Mouse (Mus musculus) C2C12 (cell line): ENCODE results near the gene Zfyve1. TPM values are rescaled to one million over a fixed set of nuclear protein-coding genes. Genes with fewer than 3 reads are reported as not detected.

Experiments
- H3K27me3 ChIP-seq: one replicate; pipeline ENCODE4 v1.6.1; 2011; ENCODE audit not compliant: control insufficient read depth, insufficient read depth, insufficient read length
- H3K36me3 ChIP-seq: one replicate; pipeline ENCODE4 v1.6.1; 2011; ENCODE audit not compliant: control insufficient read depth, insufficient read depth
- H3K4me3 ChIP-seq: one replicate; pipeline ENCODE4 v1.5.1; 2011; ENCODE audit warnings: mild to moderate bottlenecking, control low read depth; ENCODE audit not compliant: poor library complexity, insufficient read depth, severe bottlenecking
- H3K79me2 ChIP-seq: one replicate; pipeline ENCODE4 v1.6.1; 2011; ENCODE audit not compliant: control insufficient read depth, insufficient read depth
- H3K79me3 ChIP-seq: one replicate; pipeline ENCODE4 v1.6.1; 2011; ENCODE audit warnings: low read depth, control low read depth
- H3ac ChIP-seq: one replicate; pipeline ENCODE3; 2011; ENCODE audit warnings: low read depth; ENCODE audit not compliant: control insufficient read depth, insufficient read length
- CEBPB ChIP-seq: IDR thresholded peaks from one replicate; pipeline ENCODE4 v1.6.1; 2011; ENCODE audit warnings: low read depth, mild to moderate bottlenecking, control low read depth, moderate library complexity
- CTCF ChIP-seq: IDR thresholded peaks from one replicate; pipeline ENCODE4 v1.5.1; 2011; ENCODE audit not compliant: control insufficient read depth, insufficient read depth, insufficient read length
- FOSL1 ChIP-seq: IDR thresholded peaks from one replicate; pipeline ENCODE4 v1.8.0; 2011; ENCODE audit warnings: mild to moderate bottlenecking, low read length; ENCODE audit not compliant: poor library complexity, insufficient read depth, severe bottlenecking
- MAX ChIP-seq: IDR thresholded peaks from one replicate; pipeline ENCODE4 v1.6.1; 2011; ENCODE audit warnings: mild to moderate bottlenecking, control low read depth
- MYOD1 ChIP-seq: IDR thresholded peaks from one replicate; pipeline ENCODE4 v1.6.1; 2011; ENCODE audit warnings: low read depth; ENCODE audit not compliant: control insufficient read depth, insufficient read length
- MYOG ChIP-seq: IDR thresholded peaks from one replicate; pipeline ENCODE4 v1.6.1; 2011; ENCODE audit not compliant: control insufficient read depth, insufficient read length; ENCODE audit errors: extremely low read depth
- USF1 ChIP-seq: IDR thresholded peaks from one replicate; pipeline ENCODE4 v1.6.1; 2011; ENCODE audit warnings: low read depth, mild to moderate bottlenecking, control low read depth, moderate library complexity
- polyA plus RNA-seq: library from polyadenylated mRNA; unstranded; fragments of >200 nt; fragmentation: generic; extraction: Trizol; gene quantifications from one replicate; pipeline ENCODE4 v1.2.1, GENCODE M21; 2012; ENCODE audit warnings: missing spikeins

Gene Zfyve1
- polyA plus RNA-seq, 1 experiment = 8.6 TPM

- no peak for TF ChIP-seq MYOG
- Histone ChIP-seq H3K79me3 (no peaks in the 10 kb centered on the region), H3K27me3 (no peaks in the 10 kb centered on the region), H3K36me3 (peaks cover 18% of the 10 kb centered on the region), H3ac (no peak overlapping the region), H3K79me2 (no peaks in the 10 kb centered on the region), H3K4me3 (no peak overlapping the region)
These were observed 61.6 kb downstream of the Zfyve1 start for GRCm38 (mm10) chr12:83535428-83535827.

GRCm38 (mm10) chr12:83534190-83534589 lies 62.8 kb downstream of the Zfyve1 start:
- no peak overlapping the region for H3ac ChIP-seq
- peaks cover 6% of the 10 kb centered on the region for H3K36me3 ChIP-seq
- no peak overlapping the region for H3K4me3 ChIP-seq
- H3K27me3 ChIP-seq = no peaks in the 10 kb centered on the region
- TF ChIP-seq CEBPB (no peak), MYOD1 (no peak), MAX (no peak), USF1 (no peak), CTCF (no peak), FOSL1 (no peak), MYOG (no peak)
- H3K79me3 ChIP-seq = no peaks in the 10 kb centered on the region
- H3K79me2 ChIP-seq = no peaks in the 10 kb centered on the region

- no peaks in the 10 kb centered on the region for H3K79me2 ChIP-seq
- no peaks in the 10 kb centered on the region for H3K27me3 ChIP-seq
- no peak overlapping the region for H3ac ChIP-seq
- no peaks in the 10 kb centered on the region for H3K79me3 ChIP-seq
- TF ChIP-seq MYOG (no peak), MYOD1 (no peak), MAX (no peak), USF1 (no peak), CTCF (no peak), FOSL1 (no peak), CEBPB (no peak)
- peaks cover 5% of the 10 kb centered on the region for H3K36me3 ChIP-seq
- H3K4me3 ChIP-seq = no peak overlapping the region
These were observed 64.1 kb downstream of the Zfyve1 start for GRCm38 (mm10) chr12:83532966-83533365.

- H3K79me3 ChIP-seq = no peaks in the 10 kb centered on the region
- no peaks in the 10 kb centered on the region for H3K36me3 ChIP-seq
- H3K4me3 ChIP-seq = no peak overlapping the region
These were observed 65.0 kb downstream of the Zfyve1 start for GRCm38 (mm10) chr12:83531992-83532391.

GRCm38 (mm10) chr12:83528665-83529064 lies 68.4 kb downstream of the Zfyve1 start:
- H3K36me3 ChIP-seq = no peaks in the 10 kb centered on the region
- H3K4me3 ChIP-seq = no peak overlapping the region
- H3ac ChIP-seq = no peak overlapping the region
- H3K79me2 ChIP-seq = no peaks in the 10 kb centered on the region
- no peaks in the 10 kb centered on the region for H3K27me3 ChIP-seq
- TF ChIP-seq CTCF (no peak), MYOG (no peak), MYOD1 (no peak), CEBPB (no peak), FOSL1 (no peak), MAX (no peak), USF1 (no peak)
- H3K79me3 ChIP-seq = peaks cover 1% of the 10 kb centered on the region

More at GRCm38 (mm10) chr12:83531992-83532391, 65.0 kb downstream of the Zfyve1 start:
- no peak overlapping the region for H3ac ChIP-seq
- TF ChIP-seq MAX = no peak
- TF ChIP-seq USF1 = no peak
- TF ChIP-seq CEBPB = no peak
- TF ChIP-seq FOSL1 = no peak
- no peak for TF ChIP-seq CTCF
- TF ChIP-seq MYOG = no peak
- no peak for TF ChIP-seq MYOD1
- H3K27me3 ChIP-seq = no peaks in the 10 kb centered on the region
- no peaks in the 10 kb centered on the region for H3K79me2 ChIP-seq

GRCm38 (mm10) chr12:83527816-83528215 lies 69.2 kb downstream of the Zfyve1 start:
- TF ChIP-seq MAX (no peak), USF1 (no peak)
- peaks cover 1% of the 10 kb centered on the region for H3K79me3 ChIP-seq
- no peak overlapping the region for H3ac ChIP-seq
- H3K4me3 ChIP-seq = no peak overlapping the region
- no peaks in the 10 kb centered on the region for H3K27me3 ChIP-seq
- H3K36me3 ChIP-seq = no peaks in the 10 kb centered on the region
- H3K79me2 ChIP-seq = no peaks in the 10 kb centered on the region
